Mouse (Mus musculus) C2C12 (cell line): ENCODE results near the gene Dusp14.

Experiments
- CEBPB ChIP-seq: IDR thresholded peaks from one replicate; pipeline ENCODE4 v1.6.1; 2011; ENCODE audit warnings: low read depth, mild to moderate bottlenecking, control low read depth, moderate library complexity
- CTCF ChIP-seq: IDR thresholded peaks from one replicate; pipeline ENCODE4 v1.5.1; 2011; ENCODE audit not compliant: control insufficient read depth, insufficient read depth, insufficient read length
- FOSL1 ChIP-seq: IDR thresholded peaks from one replicate; pipeline ENCODE4 v1.8.0; 2011; ENCODE audit warnings: mild to moderate bottlenecking, low read length; ENCODE audit not compliant: poor library complexity, insufficient read depth, severe bottlenecking
- MAX ChIP-seq: IDR thresholded peaks from one replicate; pipeline ENCODE4 v1.6.1; 2011; ENCODE audit warnings: mild to moderate bottlenecking, control low read depth
- MYOD1 ChIP-seq: IDR thresholded peaks from one replicate; pipeline ENCODE4 v1.6.1; 2011; ENCODE audit warnings: low read depth; ENCODE audit not compliant: control insufficient read depth, insufficient read length
- MYOG ChIP-seq: IDR thresholded peaks from one replicate; pipeline ENCODE4 v1.6.1; 2011; ENCODE audit not compliant: control insufficient read depth, insufficient read length; ENCODE audit errors: extremely low read depth
- USF1 ChIP-seq: IDR thresholded peaks from one replicate; pipeline ENCODE4 v1.6.1; 2011; ENCODE audit warnings: low read depth, mild to moderate bottlenecking, control low read depth, moderate library complexity

GRCm38 (mm10) chr11:84031971-84032370 lies 37.1 kb downstream of the Dusp14 start:
- TF ChIP-seq CTCF (peak; percentile 28), FOSL1 (no peak), USF1 (no peak), MAX (no peak), MYOD1 (no peak), MYOG (no peak), CEBPB (no peak)
